Mouse (Mus musculus): ENCODE measurements around the gene Rhbdd1. TPM values are rescaled to one million over a fixed set of nuclear protein-coding genes. Genes with fewer than 3 reads are reported as not detected.

Rhbdd1 gene
- polyA plus RNA-seq, 1 experiment, result 12.6 TPM

DNA sequence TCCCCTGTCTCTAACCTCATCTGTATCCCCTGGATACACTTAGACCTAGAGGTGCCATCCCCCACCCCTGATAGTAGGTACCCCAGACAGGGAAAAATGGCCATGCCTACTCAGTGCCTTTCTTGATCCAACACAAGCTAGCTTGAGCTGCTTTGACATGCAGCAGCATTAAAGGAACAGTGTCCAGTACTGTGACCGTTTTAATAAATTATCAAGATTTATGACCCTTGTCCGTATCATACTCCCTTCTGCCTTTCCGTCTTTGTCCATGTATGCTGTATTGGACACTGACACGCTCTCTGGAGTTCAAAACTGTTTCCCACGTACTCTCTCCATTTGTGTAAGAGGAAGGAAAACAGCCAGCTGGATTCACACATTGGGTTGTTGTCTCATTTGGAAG, 111.5 kb downstream of the Rhbdd1 start:
- H3K36me3 ChIP-seq (ENCODE audit: control insufficient read depth, insufficient read depth), result no peaks in the 10 kb centered on the region
- no peaks in the 10 kb centered on the region for H3K79me2 ChIP-seq (ENCODE audit: control insufficient read depth, insufficient read depth)
- no peak overlapping the region for H3K4me3 ChIP-seq (ENCODE audit: insufficient read depth, poor library complexity, severe bottlenecking)
- no peaks in the 10 kb centered on the region for H3K27me3 ChIP-seq (ENCODE audit: control insufficient read depth, insufficient read depth, insufficient read length)
- H3ac ChIP-seq (ENCODE audit: control insufficient read depth, insufficient read length, low read depth), result no peak overlapping the region
- TF ChIP-seq MAX (IDR thresholded peaks at IDR 0.05) (no peak), CEBPB (IDR thresholded peaks at IDR 0.05; ENCODE audit: low read depth) (no peak), MYOG (IDR thresholded peaks at IDR 0.05; ENCODE audit: control insufficient read depth, extremely low read depth, insufficient read length) (no peak), USF1 (IDR thresholded peaks at IDR 0.05; ENCODE audit: low read depth) (no peak), FOSL1 (IDR thresholded peaks at IDR 0.05; ENCODE audit: insufficient read depth, low read length, poor library complexity, severe bottlenecking) (no peak), MYOD1 (IDR thresholded peaks at IDR 0.05; ENCODE audit: control insufficient read depth, insufficient read length, low read depth) (no peak), CTCF (IDR thresholded peaks at IDR 0.05; ENCODE audit: control insufficient read depth, insufficient read depth, insufficient read length) (no peak)
- H3K79me3 ChIP-seq (ENCODE audit: low read depth), result no peaks in the 10 kb centered on the region

DNA sequence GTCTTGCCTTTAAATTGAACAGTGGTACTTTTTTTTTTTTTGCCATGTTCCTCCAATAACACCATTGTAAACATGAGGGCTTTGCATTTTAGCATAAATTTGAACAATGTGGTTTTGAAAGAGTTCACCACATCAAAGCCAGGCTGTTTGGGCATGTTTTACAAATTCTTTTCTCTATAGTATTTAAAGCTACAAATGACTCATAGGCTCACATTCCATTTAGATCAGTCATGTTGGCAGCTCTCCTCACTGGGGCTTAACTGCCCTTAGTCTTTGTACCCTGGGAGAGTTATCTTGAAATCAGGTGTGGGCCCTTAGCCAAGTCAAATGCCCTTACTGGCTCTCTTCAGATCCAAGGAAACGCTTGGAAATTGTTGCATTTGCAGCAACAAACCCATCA, 112.8 kb downstream of the Rhbdd1 start:
- H3K27me3 ChIP-seq (ENCODE audit: control insufficient read depth, insufficient read depth, insufficient read length), result no peaks in the 10 kb centered on the region
- H3K36me3 ChIP-seq (ENCODE audit: control insufficient read depth, insufficient read depth), result no peaks in the 10 kb centered on the region
- no peaks in the 10 kb centered on the region for H3K79me2 ChIP-seq (ENCODE audit: control insufficient read depth, insufficient read depth)
- H3ac ChIP-seq (ENCODE audit: control insufficient read depth, insufficient read length, low read depth), result no peak overlapping the region
- no peak overlapping the region for H3K4me3 ChIP-seq (ENCODE audit: insufficient read depth, poor library complexity, severe bottlenecking)
- TF ChIP-seq MYOG (IDR thresholded peaks at IDR 0.05; ENCODE audit: control insufficient read depth, extremely low read depth, insufficient read length) (no peak), FOSL1 (IDR thresholded peaks at IDR 0.05; ENCODE audit: insufficient read depth, low read length, poor library complexity, severe bottlenecking) (peak; percentile 92)
- no peaks in the 10 kb centered on the region for H3K79me3 ChIP-seq (ENCODE audit: low read depth)

DNA sequence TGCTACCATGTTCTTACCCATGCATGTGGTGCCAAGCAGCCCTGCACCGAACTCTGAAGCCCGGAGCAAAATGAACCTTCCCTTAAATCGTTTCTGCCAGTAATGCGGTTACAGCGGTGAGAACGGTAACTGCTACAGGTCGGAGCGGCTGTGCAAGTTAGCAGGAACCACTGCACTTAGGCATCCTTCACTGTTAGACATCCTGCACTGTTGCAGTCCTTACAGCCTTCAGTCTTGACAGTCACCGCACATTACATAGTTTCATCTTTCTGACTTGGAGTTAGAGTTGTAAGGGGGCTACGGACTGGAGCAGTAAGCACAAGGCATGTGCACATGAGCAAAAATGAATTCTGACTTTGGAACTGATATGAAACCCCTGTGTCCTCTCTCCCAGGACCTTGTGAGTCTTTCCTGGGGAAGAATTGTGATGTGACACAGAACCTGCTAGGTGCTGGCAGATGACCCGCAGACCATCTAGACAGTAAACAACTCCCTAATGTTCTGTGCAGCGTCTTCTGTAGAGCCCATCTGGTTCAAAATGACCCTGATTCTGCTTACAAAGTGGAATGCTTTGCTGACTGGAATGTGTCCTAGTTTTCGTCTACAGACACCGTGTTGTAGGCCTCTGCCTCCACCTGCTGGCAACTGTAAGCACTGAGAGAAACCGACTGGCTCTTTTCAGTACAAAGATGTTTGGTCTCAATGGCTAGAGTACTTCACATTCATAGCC, 116.8 kb downstream of the Rhbdd1 start:
- H3K36me3 ChIP-seq (ENCODE audit: control insufficient read depth, insufficient read depth), result no peaks in the 10 kb centered on the region
- TF ChIP-seq USF1 (IDR thresholded peaks at IDR 0.05; ENCODE audit: low read depth) (no peak), CEBPB (IDR thresholded peaks at IDR 0.05; ENCODE audit: low read depth) (no peak), CTCF (IDR thresholded peaks at IDR 0.05; ENCODE audit: control insufficient read depth, insufficient read depth, insufficient read length) (peak; percentile 19), MYOD1 (IDR thresholded peaks at IDR 0.05; ENCODE audit: control insufficient read depth, insufficient read length, low read depth) (no peak), MAX (IDR thresholded peaks at IDR 0.05) (no peak)
- no peak overlapping the region for H3ac ChIP-seq (ENCODE audit: control insufficient read depth, insufficient read length, low read depth)
- no peak overlapping the region for H3K4me3 ChIP-seq (ENCODE audit: insufficient read depth, poor library complexity, severe bottlenecking)
- no peaks in the 10 kb centered on the region for H3K27me3 ChIP-seq (ENCODE audit: control insufficient read depth, insufficient read depth, insufficient read length)
- no peaks in the 10 kb centered on the region for H3K79me3 ChIP-seq (ENCODE audit: low read depth)
- H3K79me2 ChIP-seq (ENCODE audit: control insufficient read depth, insufficient read depth), result no peaks in the 10 kb centered on the region

DNA sequence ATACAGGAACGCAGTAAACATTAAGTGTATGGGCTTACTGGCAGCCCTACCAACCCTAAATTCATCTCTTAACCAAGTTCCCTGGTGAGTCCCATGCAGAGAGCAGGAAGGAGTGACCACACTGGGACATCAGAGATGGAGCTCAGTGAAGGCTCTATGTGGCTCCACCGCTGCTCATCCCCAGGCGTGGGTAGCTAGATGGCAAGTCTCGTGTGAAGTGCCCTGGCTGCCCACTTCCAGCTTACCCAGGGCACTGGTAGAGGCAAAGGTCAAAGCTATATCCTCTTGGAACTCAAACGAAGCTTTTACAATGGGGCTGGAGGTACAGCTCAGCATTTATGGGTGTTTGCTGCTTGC, 117.4 kb downstream of the Rhbdd1 start:
- Histone ChIP-seq H3K4me3 (ENCODE audit: insufficient read depth, poor library complexity, severe bottlenecking) (no peak overlapping the region), H3K27me3 (ENCODE audit: control insufficient read depth, insufficient read depth, insufficient read length) (no peaks in the 10 kb centered on the region), H3K79me2 (ENCODE audit: control insufficient read depth, insufficient read depth) (no peaks in the 10 kb centered on the region), H3K79me3 (ENCODE audit: low read depth) (no peaks in the 10 kb centered on the region), H3K36me3 (ENCODE audit: control insufficient read depth, insufficient read depth) (no peaks in the 10 kb centered on the region), H3ac (ENCODE audit: control insufficient read depth, insufficient read length, low read depth) (no peak overlapping the region)
- TF ChIP-seq USF1 (IDR thresholded peaks at IDR 0.05; ENCODE audit: low read depth), result no peak
- no peak for TF ChIP-seq MYOG (IDR thresholded peaks at IDR 0.05; ENCODE audit: control insufficient read depth, extremely low read depth, insufficient read length)
- no peak for TF ChIP-seq MYOD1 (IDR thresholded peaks at IDR 0.05; ENCODE audit: control insufficient read depth, insufficient read length, low read depth)
- no peak for TF ChIP-seq FOSL1 (IDR thresholded peaks at IDR 0.05; ENCODE audit: insufficient read depth, low read length, poor library complexity, severe bottlenecking)
- TF ChIP-seq CEBPB (IDR thresholded peaks at IDR 0.05; ENCODE audit: low read depth), result no peak
- no peak for TF ChIP-seq MAX (IDR thresholded peaks at IDR 0.05)
- no peak for TF ChIP-seq CTCF (IDR thresholded peaks at IDR 0.05; ENCODE audit: control insufficient read depth, insufficient read depth, insufficient read length)

DNA sequence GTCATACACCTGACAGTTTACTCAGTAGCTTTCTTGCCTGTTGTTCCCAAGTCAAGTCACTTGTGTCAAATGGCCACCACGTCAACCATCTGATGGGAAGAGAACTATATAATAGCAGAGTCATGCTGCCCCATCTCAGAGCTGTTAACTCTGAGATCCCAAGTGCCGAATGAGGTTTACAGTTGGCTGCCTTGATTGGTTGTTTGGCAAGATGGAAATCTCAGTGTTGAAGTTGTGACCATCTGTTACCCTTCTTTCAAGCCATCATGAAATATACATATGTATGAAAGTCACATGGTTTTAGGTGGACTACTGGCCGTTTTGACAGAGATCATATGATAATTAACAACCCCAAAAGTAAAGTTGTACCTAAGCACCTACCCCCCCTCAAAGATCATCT, 121.0 kb downstream of the Rhbdd1 start:
- H3K79me3 ChIP-seq (ENCODE audit: low read depth), result no peaks in the 10 kb centered on the region
- H3K27me3 ChIP-seq (ENCODE audit: control insufficient read depth, insufficient read depth, insufficient read length), result no peaks in the 10 kb centered on the region
- TF ChIP-seq FOSL1 (IDR thresholded peaks at IDR 0.05; ENCODE audit: insufficient read depth, low read length, poor library complexity, severe bottlenecking) (no peak), CEBPB (IDR thresholded peaks at IDR 0.05; ENCODE audit: low read depth) (no peak)
- no peak overlapping the region for H3ac ChIP-seq (ENCODE audit: control insufficient read depth, insufficient read length, low read depth)
- no peaks in the 10 kb centered on the region for H3K79me2 ChIP-seq (ENCODE audit: control insufficient read depth, insufficient read depth)
- no peak overlapping the region for H3K4me3 ChIP-seq (ENCODE audit: insufficient read depth, poor library complexity, severe bottlenecking)
- no peaks in the 10 kb centered on the region for H3K36me3 ChIP-seq (ENCODE audit: control insufficient read depth, insufficient read depth)

DNA sequence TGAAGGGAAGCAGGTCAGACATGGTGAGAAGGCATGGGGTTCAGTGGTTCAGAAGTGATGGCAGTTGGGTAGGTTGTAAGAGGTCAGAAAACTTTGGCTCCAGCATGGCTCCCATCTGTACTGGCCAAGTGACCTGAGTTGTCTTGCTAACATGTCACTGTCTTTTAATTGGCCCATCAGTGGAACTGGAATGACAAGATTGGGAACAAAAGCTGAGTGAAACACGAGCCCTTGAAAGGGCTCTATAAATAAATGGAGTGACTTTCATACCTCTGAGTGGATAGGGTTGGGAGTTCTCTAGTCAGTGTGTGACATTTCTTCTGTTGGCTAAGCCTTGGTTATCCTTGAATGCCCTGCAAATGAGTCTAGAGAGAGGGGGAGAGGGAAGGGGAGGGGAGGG, 123.9 kb downstream of the Rhbdd1 start:
- no peak for TF ChIP-seq MYOG (IDR thresholded peaks at IDR 0.05; ENCODE audit: control insufficient read depth, extremely low read depth, insufficient read length)
- no peak for TF ChIP-seq CEBPB (IDR thresholded peaks at IDR 0.05; ENCODE audit: low read depth)
- TF ChIP-seq MYOD1 (IDR thresholded peaks at IDR 0.05; ENCODE audit: control insufficient read depth, insufficient read length, low read depth), result no peak
- Histone ChIP-seq H3K79me3 (ENCODE audit: low read depth) (no peaks in the 10 kb centered on the region), H3ac (ENCODE audit: control insufficient read depth, insufficient read length, low read depth) (no peak overlapping the region)

More for the DNA sequence above, 123.9 kb downstream of the Rhbdd1 start:
- no peaks in the 10 kb centered on the region for H3K36me3 ChIP-seq (ENCODE audit: control insufficient read depth, insufficient read depth)
- H3K4me3 ChIP-seq (ENCODE audit: insufficient read depth, poor library complexity, severe bottlenecking), result no peak overlapping the region
- no peaks in the 10 kb centered on the region for H3K27me3 ChIP-seq (ENCODE audit: control insufficient read depth, insufficient read depth, insufficient read length)
- H3K79me2 ChIP-seq (ENCODE audit: control insufficient read depth, insufficient read depth), result no peaks in the 10 kb centered on the region

All from C2C12 (cell line).